13 mouse cellular contexts compared by ENCODE assay signal in the genomic region with DNA sequence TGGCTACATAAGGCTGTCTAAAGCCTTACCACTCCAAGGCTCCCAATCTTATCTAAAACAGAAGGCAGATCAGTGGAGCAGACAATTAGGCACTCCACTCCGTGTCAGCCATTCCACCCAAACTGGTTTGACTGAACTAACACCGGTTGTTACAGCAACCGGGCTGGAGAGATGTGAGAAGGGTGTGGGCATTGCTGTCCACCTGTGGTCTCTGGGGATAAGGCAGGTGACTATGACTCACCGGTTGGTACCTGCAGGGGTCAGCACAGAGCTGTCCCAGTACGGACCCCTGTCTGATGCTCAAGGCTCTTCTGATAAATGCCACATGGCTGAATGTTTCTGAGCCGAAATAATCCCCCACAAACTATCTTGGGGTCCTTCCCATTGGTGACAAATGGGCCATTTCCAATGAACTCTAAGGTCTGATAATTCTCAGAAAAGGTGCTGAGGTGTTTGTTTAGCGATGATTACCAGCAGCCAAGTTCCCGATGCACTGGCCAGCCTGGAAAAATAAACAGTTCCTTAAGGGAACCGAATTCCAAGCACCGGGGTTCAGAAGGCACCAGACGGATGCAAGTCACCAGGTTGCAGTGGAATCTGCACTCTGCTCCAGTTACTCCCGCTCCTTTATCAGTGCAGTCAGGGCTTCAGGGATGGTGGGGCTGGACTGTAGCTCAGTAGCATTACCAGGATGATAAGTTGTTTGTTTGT. TPM values are rescaled to one million over a fixed set of nuclear protein-coding genes. Genes with fewer than 3 reads are reported as not detected.
A peak's percentile ranks its signal among the peaks of the same experiment; 100 is the strongest.
DNase-seq lines count a peak whose midpoint lies in the region; ATAC-seq and TF ChIP-seq lines count a peak whose summit lies in the region.
"Had no signal": no experiment of that assay in that cellular context is flagged by ENCODE, and none has a peak within 500 bp of the region (broad histone marks: within the 10 kb centered on the region; RNA-seq: fewer than 3 reads in every experiment).

No protein-coding gene starts in this region.

- intact Hi-C loops in left cerebral cortex, postnatal 4 days (cut with DNase I), result no loop called here

- no peak overlapping the region for H3K9ac ChIP-seq in neural tube, embryonic 15.5 days (replicated peaks)

- H3K4me2 ChIP-seq in neural tube, embryonic 15.5 days, result no peak overlapping the region
- H3K4me2 ChIP-seq: heart, embryonic 11.5 days had no signal

- TF ChIP-seq CTCF in layer of hippocampus, adult 2 months (conservative IDR thresholded peaks at IDR 0.05), result peak; percentile 23
- peak; percentile 15; the same call in 1 of the 2 replicates for TF ChIP-seq CTCF in E14TG2a.4 (conservative IDR thresholded peaks at IDR 0.05; ENCODE audit: low read length)

- no peak overlapping the region for H3K4me3 ChIP-seq in layer of hippocampus, adult 2 months
- H3K4me3 ChIP-seq in E14TG2a.4 (replicated peaks; ENCODE audit: low read length), result no peak overlapping the region
- H3K4me3 ChIP-seq in neural tube, embryonic 15.5 days (replicated peaks), result no peak overlapping the region
- H3K4me3 ChIP-seq: left cerebral cortex, adult 2 months had no signal

- peaks cover 13% of the 10 kb centered on the region for H3K27me3 ChIP-seq in E14TG2a.4 (ENCODE audit: insufficient read depth, low read length)
- no peaks in the 10 kb centered on the region for H3K27me3 ChIP-seq in neural tube, embryonic 15.5 days (replicated peaks)

- H3K27ac ChIP-seq in layer of hippocampus, adult 2 months, result no peak overlapping the region
- H3K27ac ChIP-seq in neural tube, embryonic 15.5 days (replicated peaks), result no peak overlapping the region
- H3K27ac ChIP-seq: left cerebral cortex, adult 2 months had no signal

- H3K36me3 ChIP-seq in E14TG2a.4 (ENCODE audit: insufficient read depth, low read length), result no peaks in the 10 kb centered on the region
- H3K36me3 ChIP-seq in neural tube, embryonic 15.5 days, result no peaks in the 10 kb centered on the region

- DNase-seq in layer of hippocampus, adult 2 months (ENCODE audit: low spot score in 2 of 2), result no peak
- no peak for DNase-seq in layer of hippocampus, adult 11-12 months (ENCODE audit: low spot score)
- DNase-seq in forelimb bud, embryonic 11.5 days (ENCODE audit: low read depth, low spot score), result peak; percentile 13
- peak; percentile 2 to 47 for DNase-seq in kidney, postnatal 36 days
- no peak for DNase-seq in left cerebral cortex, postnatal 4 days
- DNase-seq: cerebellum, adult 9-10 months; spleen, adult 18-20 months; thymus, adult 2 months had no signal

- ATAC-seq in neural tube, embryonic 15.5 days (ENCODE audit: low FRiP score), result no peak

- WGBS in neural tube, embryonic 15.5 days, result 64% methylated on average over 12 of the region's 12 CpGs

- H3K9me3 ChIP-seq in E14TG2a.4 (ENCODE audit: low read length), result no peaks in the 10 kb centered on the region
- H3K9me3 ChIP-seq in neural tube, embryonic 15.5 days (replicated peaks), result no peaks in the 10 kb centered on the region

- H3K4me1 ChIP-seq in E14TG2a.4 (replicated peaks; ENCODE audit: low read depth, low read length), result no peaks in the 10 kb centered on the region
- H3K4me1 ChIP-seq in neural tube, embryonic 15.5 days, result no peaks in the 10 kb centered on the region

RNA-seq across cellular contexts. Expression of a gene that starts 31.1 kb away (rescaled TPM):
- under 1 TPM; 0.28 to 0.29 TPM for total RNA-seq in layer of hippocampus, adult 2 months (2021)
- polyA plus RNA-seq in neural tube, embryonic 15.5 days (2015; fragmentation: Nextera tagmentation; extraction: Ambion mirVana), result 0.22 and 0.26 TPM in 2 replicates
- under 1 TPM; 0.36 to 0.44 TPM for total RNA-seq in left cerebral cortex, postnatal 4 days (2021)
- polyA plus RNA-seq: liver, embryonic 16.5 days; thymus, adult 2 months had no signal

RNA-seq across cellular contexts. Expression of a gene that starts 40.7 kb away (rescaled TPM):
- total RNA-seq in layer of hippocampus, adult 2 months (2021), result 1 to 10 TPM; 1.0 to 1.8 TPM
- 0.84 and 0.89 TPM in 2 replicates for polyA plus RNA-seq in neural tube, embryonic 15.5 days (2015; fragmentation: Nextera tagmentation; extraction: Ambion mirVana)
- total RNA-seq in left cerebral cortex, postnatal 4 days (2021), result 1 to 10 TPM in 1 of 2 experiments, under 1 TPM in 1; 0.96 to 1.2 TPM
- polyA plus RNA-seq: heart, embryonic 11.5 days; liver, embryonic 16.5 days had no signal

RNA-seq across cellular contexts. Expression of a gene that starts 53.0 kb away (rescaled TPM):
- total RNA-seq in layer of hippocampus, adult 2 months (2021), result 1 to 10 TPM; 7.1 to 7.5 TPM
- 5.9 and 6.6 TPM in 2 replicates for polyA plus RNA-seq in neural tube, embryonic 15.5 days (2015; fragmentation: Nextera tagmentation; extraction: Ambion mirVana)
- 1 to 10 TPM; 7.6 to 7.7 TPM for total RNA-seq in left cerebral cortex, postnatal 4 days (2021)

Comparison
In these comparisons a context has a peak if more than half of its experiments do, and no peak if none do; other contexts are left out.
1. DNase-seq: peak in forelimb bud, embryonic 11.5 days (single experiment) and kidney, postnatal 36 days (2 of 2); none in layer of hippocampus, adult 2 months (0 of 2), layer of hippocampus, adult 11-12 months (single experiment) and left cerebral cortex, postnatal 4 days (single experiment).